In genomic region chr6:77075396-77076376, GRCm38 (mm10) we compare ENCODE assay signal across 8 mouse cellular contexts.
A peak's percentile ranks its signal among the peaks of the same experiment; 100 is the strongest.
DNase-seq lines count a peak whose midpoint lies in the region; ATAC-seq and TF ChIP-seq lines count a peak whose summit lies in the region.

No protein-coding gene starts in this region.

- TF ChIP-seq EP300 in lung, postnatal 0 days (IDR thresholded peaks at IDR 0.05) = no peak

- H3K27ac ChIP-seq in lung, postnatal 0 days (ENCODE audit: low read length) = no peak overlapping the region
- peak overlapping the region; percentile 12; the same call in 1 of the 2 replicates for H3K27ac ChIP-seq in hindbrain, embryonic 10.5 days
- H3K27ac ChIP-seq in midbrain, embryonic 12.5 days (replicated peaks) = no peak overlapping the region

- peak; percentile 1 to 12 for DNase-seq in lung, adult 18-20 months
- DNase-seq in lung, postnatal 0 days (ENCODE audit: low spot score) = no peak
- peak; percentile 74 for DNase-seq in embryo, embryonic 11 days
- DNase-seq in hindbrain, embryonic 10.5 days (ENCODE audit: low spot score) = peak; percentile 84
- DNase-seq in layer of hippocampus, adult 9-10 months (ENCODE audit: low spot score) = peak; percentile 72
- DNase-seq in right cerebral cortex, postnatal 4 days = peak; percentile 68
- no peak for DNase-seq in thymus, postnatal 0 days (ENCODE audit: low spot score)

- no peak for TF ChIP-seq CTCF in lung, postnatal 0 days (IDR thresholded peaks at IDR 0.05)

- no peak overlapping the region for H3K4me2 ChIP-seq in lung, postnatal 0 days (replicated peaks; ENCODE audit: low read depth, low read length)
- no peak overlapping the region for H3K4me2 ChIP-seq in midbrain, embryonic 12.5 days (replicated peaks)

- no peaks in the 10 kb centered on the region for H3K27me3 ChIP-seq in lung, postnatal 0 days (replicated peaks; ENCODE audit: insufficient read depth, low read length)
- peaks cover 16% of the 10 kb centered on the region; the same call in 1 of the 2 replicates for H3K27me3 ChIP-seq in hindbrain, embryonic 10.5 days (ENCODE audit: insufficient read depth, poor library complexity, severe bottlenecking)
- H3K27me3 ChIP-seq in midbrain, embryonic 12.5 days = peaks cover 8% of the 10 kb centered on the region; the same call in 1 of the 2 replicates

- no peak overlapping the region for H3K4me3 ChIP-seq in lung, postnatal 0 days (ENCODE audit: low read depth, low read length)
- no peak overlapping the region for H3K4me3 ChIP-seq in hindbrain, embryonic 10.5 days
- no peak overlapping the region for H3K4me3 ChIP-seq in midbrain, embryonic 12.5 days

- 50% methylated on average over 14 of the region's 14 CpGs for WGBS in lung, postnatal 0 days
- WGBS in hindbrain, embryonic 10.5 days = 32% methylated on average over 14 of the region's 14 CpGs
- WGBS in midbrain, embryonic 12.5 days = 51% methylated on average over 14 of the region's 14 CpGs

- no peak overlapping the region for H3K9ac ChIP-seq in lung, postnatal 0 days (replicated peaks; ENCODE audit: low read depth)
- H3K9ac ChIP-seq in midbrain, embryonic 12.5 days (replicated peaks) = no peak overlapping the region

- H3K36me3 ChIP-seq in lung, postnatal 0 days (ENCODE audit: insufficient read depth, low read length) = no peaks in the 10 kb centered on the region
- no peaks in the 10 kb centered on the region for H3K36me3 ChIP-seq in hindbrain, embryonic 10.5 days
- no peaks in the 10 kb centered on the region for H3K36me3 ChIP-seq in midbrain, embryonic 12.5 days

- no peaks in the 10 kb centered on the region for H3K9me3 ChIP-seq in lung, postnatal 0 days (ENCODE audit: low read length)
- H3K9me3 ChIP-seq in hindbrain, embryonic 10.5 days = no peaks in the 10 kb centered on the region
- no peaks in the 10 kb centered on the region for H3K9me3 ChIP-seq in midbrain, embryonic 12.5 days

- no peaks in the 10 kb centered on the region for H3K4me1 ChIP-seq in lung, postnatal 0 days (ENCODE audit: insufficient read depth, low read depth, low read length)
- peaks cover 17% of the 10 kb centered on the region for H3K4me1 ChIP-seq in hindbrain, embryonic 10.5 days (replicated peaks)
- H3K4me1 ChIP-seq in midbrain, embryonic 12.5 days = no peaks in the 10 kb centered on the region

- ATAC-seq in lung, postnatal 0 days = no peak
- ATAC-seq in midbrain, embryonic 12.5 days (ENCODE audit: low FRiP score, low read depth) = peak; percentile 88

Comparison
In these comparisons a context has a peak if more than half of its experiments do, and no peak if none do; other contexts are left out.
1. DNase-seq: peak in lung, adult 18-20 months (2 of 2), embryo, embryonic 11 days (single experiment), hindbrain, embryonic 10.5 days (single experiment), layer of hippocampus, adult 9-10 months (single experiment) and right cerebral cortex, postnatal 4 days (single experiment); none in lung, postnatal 0 days (single experiment) and thymus, postnatal 0 days (single experiment).